Mouse (Mus musculus) embryo, embryonic 11 days (tissue): ENCODE results near the gene Prkacb.

Experiments
- DNase-seq: peaks from one replicate; pipeline ENCODE4 v3.0.0-alpha.2; 2015

Gene Prkacb

GRCm38 (mm10) chr3:146812901-146813393, at the start of gene Prkacb:
Prkacb (minus strand) TSS chr3:146812990.
- peak; percentile 94 for DNase-seq

- DNase-seq, result no peak
Measured at GRCm38 (mm10) chr3:146860308-146860707, 47.5 kb upstream of the Prkacb start.

GRCm38 (mm10) chr3:146857373-146857772, 44.6 kb upstream of the Prkacb start:
- DNase-seq, result no peak

- no peak for DNase-seq
Measured at GRCm38 (mm10) chr3:146854473-146855087, 41.8 kb upstream of the Prkacb start.

- DNase-seq, result peak; percentile 90
Measured at GRCm38 (mm10) chr3:146851966-146852891, 39.4 kb upstream of the Prkacb start, which contains the start of gene Ttll7. Ttll7 (plus strand) TSS chr3:146852367.

GRCm38 (mm10) chr3:146849360-146849759, 36.6 kb upstream of the Prkacb start:
- DNase-seq, result no peak

- no peak for DNase-seq
Measured at GRCm38 (mm10) chr3:146848112-146848511, 35.3 kb upstream of the Prkacb start.

GRCm38 (mm10) chr3:146846237-146846636, 33.4 kb upstream of the Prkacb start:
- DNase-seq, result no peak

GRCm38 (mm10) chr3:146843470-146843869, 30.7 kb upstream of the Prkacb start:
- DNase-seq, result no peak

GRCm38 (mm10) chr3:146842766-146843165, 30.0 kb upstream of the Prkacb start:
- no peak for DNase-seq

GRCm38 (mm10) chr3:146820718-146821117, 7.9 kb upstream of the Prkacb start:
- DNase-seq, result no peak

GRCm38 (mm10) chr3:146813624-146814023, 834 bp upstream of the Prkacb start:
- no peak for DNase-seq

- DNase-seq, result peak; percentile 69
Measured at GRCm38 (mm10) chr3:146812041-146812878, 530 bp downstream of the Prkacb start.

- DNase-seq, result no peak
Measured at GRCm38 (mm10) chr3:146793554-146794257, 19.1 kb downstream of the Prkacb start.

GRCm38 (mm10) chr3:146792144-146792748, 20.5 kb downstream of the Prkacb start:
- no peak for DNase-seq

- no peak for DNase-seq
Measured at GRCm38 (mm10) chr3:146784233-146784632, 28.6 kb downstream of the Prkacb start.

GRCm38 (mm10) chr3:146783645-146784225, 29.1 kb downstream of the Prkacb start:
- no peak for DNase-seq

GRCm38 (mm10) chr3:146782548-146782947, 30.2 kb downstream of the Prkacb start:
- DNase-seq, result peak; percentile 23

GRCm38 (mm10) chr3:146781131-146781530, 31.7 kb downstream of the Prkacb start:
- DNase-seq, result peak; percentile 67

GRCm38 (mm10) chr3:146780241-146780640, 32.5 kb downstream of the Prkacb start:
- DNase-seq, result no peak

GRCm38 (mm10) chr3:146778913-146779312, 33.9 kb downstream of the Prkacb start:
- no peak for DNase-seq
